Mouse (Mus musculus): Measurements from ENCODE around the gene Cldnd1. TPM values are rescaled to one million over a fixed set of nuclear protein-coding genes. Genes with fewer than 3 reads are reported as not detected.

Gene Cldnd1
- polyA plus RNA-seq, 1 experiment from 2014 or later: 113 TPM

- no peak for ATAC-seq (replicated peaks; ENCODE audit: insufficient number of reproducible peaks, low FRiP score, low TSS enrichment)
- Histone ChIP-seq H3K4me2 (no peak overlapping the region), H3K4me1 (ENCODE audit: control insufficient read depth, insufficient read depth, low read length) (no peaks in the 10 kb centered on the region), H3K27ac (ENCODE audit: low read depth, low read length) (no peak overlapping the region), H3K9ac (ENCODE audit: low read depth, low read length) (no peak overlapping the region), H3K9me3 (replicated peaks; ENCODE audit: control insufficient read depth, low read length) (no peaks in the 10 kb centered on the region), H3K36me3 (ENCODE audit: control insufficient read depth, insufficient read depth, low read length) (no peaks in the 10 kb centered on the region), H3K27me3 (ENCODE audit: control insufficient read depth, insufficient read depth, low read length) (no peaks in the 10 kb centered on the region), H3K4me3 (ENCODE audit: low read depth, low read length) (no peak overlapping the region)
- WGBS (ENCODE audit: insufficient replicate concordance): 73% methylated on average over 5 of the region's 5 CpGs
Observed at GRCm38 (mm10) chr16:58689555-58690169, 38.0 kb upstream of the Cldnd1 start.

- WGBS (ENCODE audit: insufficient replicate concordance): 76% methylated on average over 5 of the region's 5 CpGs
Observed at GRCm38 (mm10) chr16:58690322-58690732, 37.4 kb upstream of the Cldnd1 start.

GRCm38 (mm10) chr16:58694091-58694490 is 33.6 kb upstream of the Cldnd1 start:
- H3K4me3 ChIP-seq (ENCODE audit: low read depth, low read length): no peak overlapping the region
- no peaks in the 10 kb centered on the region for H3K4me1 ChIP-seq (ENCODE audit: control insufficient read depth, insufficient read depth, low read length)
- no peaks in the 10 kb centered on the region for H3K36me3 ChIP-seq (ENCODE audit: control insufficient read depth, insufficient read depth, low read length)
- H3K27ac ChIP-seq (ENCODE audit: low read depth, low read length): no peak overlapping the region
- no peak overlapping the region for H3K9ac ChIP-seq (ENCODE audit: low read depth, low read length)
- no peaks in the 10 kb centered on the region for H3K27me3 ChIP-seq (ENCODE audit: control insufficient read depth, insufficient read depth, low read length)
- ATAC-seq (replicated peaks; ENCODE audit: insufficient number of reproducible peaks, low FRiP score, low TSS enrichment): no peak
- H3K4me2 ChIP-seq: no peak overlapping the region
- 87% methylated on average over 5 of the region's 5 CpGs for WGBS (ENCODE audit: insufficient replicate concordance)
- H3K9me3 ChIP-seq (replicated peaks; ENCODE audit: control insufficient read depth, low read length): no peaks in the 10 kb centered on the region

More at GRCm38 (mm10) chr16:58690322-58690732, 37.4 kb upstream of the Cldnd1 start:
- no peak overlapping the region for H3K27ac ChIP-seq (ENCODE audit: low read depth, low read length)
- H3K4me3 ChIP-seq (ENCODE audit: low read depth, low read length): no peak overlapping the region
- H3K4me2 ChIP-seq: no peak overlapping the region
- no peaks in the 10 kb centered on the region for H3K4me1 ChIP-seq (ENCODE audit: control insufficient read depth, insufficient read depth, low read length)
- no peaks in the 10 kb centered on the region for H3K9me3 ChIP-seq (replicated peaks; ENCODE audit: control insufficient read depth, low read length)
- H3K9ac ChIP-seq (ENCODE audit: low read depth, low read length): no peak overlapping the region
- no peak for ATAC-seq (replicated peaks; ENCODE audit: insufficient number of reproducible peaks, low FRiP score, low TSS enrichment)
- H3K27me3 ChIP-seq (ENCODE audit: control insufficient read depth, insufficient read depth, low read length): no peaks in the 10 kb centered on the region
- no peaks in the 10 kb centered on the region for H3K36me3 ChIP-seq (ENCODE audit: control insufficient read depth, insufficient read depth, low read length)

GRCm38 (mm10) chr16:58696796-58697195 is 30.9 kb upstream of the Cldnd1 start:
- Histone ChIP-seq H3K4me2 (no peak overlapping the region), H3K27me3 (ENCODE audit: control insufficient read depth, insufficient read depth, low read length) (no peaks in the 10 kb centered on the region), H3K36me3 (ENCODE audit: control insufficient read depth, insufficient read depth, low read length) (no peaks in the 10 kb centered on the region), H3K4me1 (ENCODE audit: control insufficient read depth, insufficient read depth, low read length) (no peaks in the 10 kb centered on the region), H3K4me3 (ENCODE audit: low read depth, low read length) (no peak overlapping the region), H3K27ac (ENCODE audit: low read depth, low read length) (no peak overlapping the region), H3K9ac (ENCODE audit: low read depth, low read length) (no peak overlapping the region), H3K9me3 (replicated peaks; ENCODE audit: control insufficient read depth, low read length) (no peaks in the 10 kb centered on the region)
- ATAC-seq (replicated peaks; ENCODE audit: insufficient number of reproducible peaks, low FRiP score, low TSS enrichment): no peak
- WGBS (ENCODE audit: insufficient replicate concordance): 83% methylated on average over 3 of the region's 3 CpGs

GRCm38 (mm10) chr16:58697261-58697660 is 30.4 kb upstream of the Cldnd1 start:
- ATAC-seq (replicated peaks; ENCODE audit: insufficient number of reproducible peaks, low FRiP score, low TSS enrichment): no peak
- H3K9ac ChIP-seq (ENCODE audit: low read depth, low read length): no peak overlapping the region
- H3K27me3 ChIP-seq (ENCODE audit: control insufficient read depth, insufficient read depth, low read length): no peaks in the 10 kb centered on the region
- H3K27ac ChIP-seq (ENCODE audit: low read depth, low read length): no peak overlapping the region
- H3K4me2 ChIP-seq: no peak overlapping the region
- no peaks in the 10 kb centered on the region for H3K4me1 ChIP-seq (ENCODE audit: control insufficient read depth, insufficient read depth, low read length)
- WGBS (ENCODE audit: insufficient replicate concordance): 91% methylated on average over 1 of the region's 1 CpGs
- H3K36me3 ChIP-seq (ENCODE audit: control insufficient read depth, insufficient read depth, low read length): no peaks in the 10 kb centered on the region
- H3K4me3 ChIP-seq (ENCODE audit: low read depth, low read length): no peak overlapping the region
- H3K9me3 ChIP-seq (replicated peaks; ENCODE audit: control insufficient read depth, low read length): no peaks in the 10 kb centered on the region

- 91% methylated on average over 6 of the region's 6 CpGs for WGBS (ENCODE audit: insufficient replicate concordance)
- ATAC-seq (replicated peaks; ENCODE audit: insufficient number of reproducible peaks, low FRiP score, low TSS enrichment): no peak
- H3K9me3 ChIP-seq (replicated peaks; ENCODE audit: control insufficient read depth, low read length): no peaks in the 10 kb centered on the region
- no peak overlapping the region for H3K9ac ChIP-seq (ENCODE audit: low read depth, low read length)
- no peaks in the 10 kb centered on the region for H3K27me3 ChIP-seq (ENCODE audit: control insufficient read depth, insufficient read depth, low read length)
- no peak overlapping the region for H3K4me3 ChIP-seq (ENCODE audit: low read depth, low read length)
- no peaks in the 10 kb centered on the region for H3K36me3 ChIP-seq (ENCODE audit: control insufficient read depth, insufficient read depth, low read length)
- 0 out of 2 replicates have a peak, but pooled peaks cover 12% of the 10 kb centered on the region for H3K4me1 ChIP-seq (ENCODE audit: control insufficient read depth, insufficient read depth, low read length)
- H3K4me2 ChIP-seq: no peak overlapping the region
- H3K27ac ChIP-seq (ENCODE audit: low read depth, low read length): no peak overlapping the region
Observed at GRCm38 (mm10) chr16:58700174-58700573, 27.5 kb upstream of the Cldnd1 start.

GRCm38 (mm10) chr16:58700816-58701424 is 26.8 kb upstream of the Cldnd1 start:
- H3K4me1 ChIP-seq (ENCODE audit: control insufficient read depth, insufficient read depth, low read length): 0 out of 2 replicates have a peak, but pooled peaks cover 12% of the 10 kb centered on the region
- ATAC-seq (replicated peaks; ENCODE audit: insufficient number of reproducible peaks, low FRiP score, low TSS enrichment): no peak
- no peaks in the 10 kb centered on the region for H3K27me3 ChIP-seq (ENCODE audit: control insufficient read depth, insufficient read depth, low read length)
- H3K9me3 ChIP-seq (replicated peaks; ENCODE audit: control insufficient read depth, low read length): no peaks in the 10 kb centered on the region
- 73% methylated on average over 12 of the region's 12 CpGs for WGBS (ENCODE audit: insufficient replicate concordance)
- H3K36me3 ChIP-seq (ENCODE audit: control insufficient read depth, insufficient read depth, low read length): no peaks in the 10 kb centered on the region
- H3K4me3 ChIP-seq (ENCODE audit: low read depth, low read length): no peak overlapping the region
- H3K27ac ChIP-seq (ENCODE audit: low read depth, low read length): no peak overlapping the region
- H3K9ac ChIP-seq (ENCODE audit: low read depth, low read length): no peak overlapping the region
- no peak overlapping the region for H3K4me2 ChIP-seq

GRCm38 (mm10) chr16:58701779-58702178 is 25.9 kb upstream of the Cldnd1 start:
- ATAC-seq (replicated peaks; ENCODE audit: insufficient number of reproducible peaks, low FRiP score, low TSS enrichment): no peak
- Histone ChIP-seq H3K27ac (ENCODE audit: low read depth, low read length) (no peak overlapping the region), H3K4me3 (ENCODE audit: low read depth, low read length) (no peak overlapping the region), H3K9me3 (replicated peaks; ENCODE audit: control insufficient read depth, low read length) (no peaks in the 10 kb centered on the region), H3K36me3 (ENCODE audit: control insufficient read depth, insufficient read depth, low read length) (no peaks in the 10 kb centered on the region), H3K4me2 (no peak overlapping the region), H3K27me3 (ENCODE audit: control insufficient read depth, insufficient read depth, low read length) (no peaks in the 10 kb centered on the region), H3K9ac (ENCODE audit: low read depth, low read length) (no peak overlapping the region), H3K4me1 (ENCODE audit: control insufficient read depth, insufficient read depth, low read length) (0 out of 2 replicates have a peak, but pooled peaks cover 12% of the 10 kb centered on the region)
- WGBS (ENCODE audit: insufficient replicate concordance): 41% methylated on average over 6 of the region's 6 CpGs

Data from heart, embryonic 11.5 days (tissue).